Mouse (Mus musculus): ENCODE measurements around the gene Tcl1b2.
"Not testable (repeated sequence)": the region's sequence is repeated elsewhere in the genome, so short reads cannot be mapped to it uniquely, and the experiment has no call there.

Gene Tcl1b2

GRCm38 (mm10) chr12:105145714-105146113, at the start of gene Tcl1b2:
TSS of gene Tcl1b2 (plus strand) at chr12:105146014.
- DNase-seq (ENCODE audit: low read depth, low spot score): no peak

GRCm38 (mm10) chr12:105099466-105100044, 46.3 kb upstream of the Tcl1b2 start:
- no peak for DNase-seq (ENCODE audit: low read depth, low spot score)

- no peak for DNase-seq (ENCODE audit: low read depth, low spot score)
Observed at GRCm38 (mm10) chr12:105102901-105103300, 42.9 kb upstream of the Tcl1b2 start.

- DNase-seq (ENCODE audit: low read depth, low spot score): peak; percentile 41
Observed at GRCm38 (mm10) chr12:105104036-105104435, 41.8 kb upstream of the Tcl1b2 start.

GRCm38 (mm10) chr12:105105326-105105725, 40.5 kb upstream of the Tcl1b2 start:
- no peak for DNase-seq (ENCODE audit: low read depth, low spot score)

- no peak for DNase-seq (ENCODE audit: low read depth, low spot score)
Observed at GRCm38 (mm10) chr12:105108856-105109255, 37.0 kb upstream of the Tcl1b2 start.

GRCm38 (mm10) chr12:105109406-105109805, 36.4 kb upstream of the Tcl1b2 start:
- DNase-seq (ENCODE audit: low read depth, low spot score): no peak

- no peak for DNase-seq (ENCODE audit: low read depth, low spot score)
Observed at GRCm38 (mm10) chr12:105109812-105110211, 36.0 kb upstream of the Tcl1b2 start.

GRCm38 (mm10) chr12:105112321-105112988, 33.4 kb upstream of the Tcl1b2 start:
- no peak for DNase-seq (ENCODE audit: low read depth, low spot score)

GRCm38 (mm10) chr12:105116648-105117047, 29.2 kb upstream of the Tcl1b2 start:
- DNase-seq (ENCODE audit: low read depth, low spot score): no peak

GRCm38 (mm10) chr12:105125362-105125761, 20.5 kb upstream of the Tcl1b2 start:
- no peak for DNase-seq (ENCODE audit: low read depth, low spot score)

- DNase-seq (ENCODE audit: low read depth, low spot score): no peak
Observed at GRCm38 (mm10) chr12:105126516-105126915, 19.3 kb upstream of the Tcl1b2 start.

GRCm38 (mm10) chr12:105127607-105128006, 18.2 kb upstream of the Tcl1b2 start:
- DNase-seq (ENCODE audit: low read depth, low spot score): no peak

- not testable (repeated sequence) for DNase-seq (ENCODE audit: low read depth, low spot score)
Observed at GRCm38 (mm10) chr12:105129494-105130205, 16.2 kb upstream of the Tcl1b2 start.

GRCm38 (mm10) chr12:105134167-105134566, 11.6 kb upstream of the Tcl1b2 start:
- DNase-seq (ENCODE audit: low read depth, low spot score): not testable (repeated sequence)

GRCm38 (mm10) chr12:105134826-105135225, 11.0 kb upstream of the Tcl1b2 start:
- DNase-seq (ENCODE audit: low read depth, low spot score): not testable (repeated sequence)

- DNase-seq (ENCODE audit: low read depth, low spot score): not testable (repeated sequence)
Observed at GRCm38 (mm10) chr12:105137729-105138128, 8.1 kb upstream of the Tcl1b2 start.

- no peak for DNase-seq (ENCODE audit: low read depth, low spot score)
Observed at GRCm38 (mm10) chr12:105143096-105143495, 2.7 kb upstream of the Tcl1b2 start.

- DNase-seq (ENCODE audit: low read depth, low spot score): not testable (repeated sequence)
Observed at GRCm38 (mm10) chr12:105144928-105145327, 886 bp upstream of the Tcl1b2 start.

- DNase-seq (ENCODE audit: low read depth, low spot score): not testable (repeated sequence)
Observed at GRCm38 (mm10) chr12:105155286-105155685, 9.5 kb downstream of the Tcl1b2 start.

- no peak for DNase-seq (ENCODE audit: low read depth, low spot score)
Observed at GRCm38 (mm10) chr12:105158842-105159241, 13.0 kb downstream of the Tcl1b2 start.

GRCm38 (mm10) chr12:105159390-105159789, 13.6 kb downstream of the Tcl1b2 start, which contains the start of gene Tcl1b1:
TSS of gene Tcl1b1 (plus strand) at chr12:105159690.
- no peak for DNase-seq (ENCODE audit: low read depth, low spot score)

GRCm38 (mm10) chr12:105166734-105167133, 20.9 kb downstream of the Tcl1b2 start:
- no peak for DNase-seq (ENCODE audit: low read depth, low spot score)

Data from retina, adult 2 months (tissue).